Mouse (Mus musculus) thymus, adult 2 months (tissue): ENCODE data around the gene Lrba.

ENCODE experiments used
- CTCF ChIP-seq: fragments of 200-500 bp; IDR thresholded peaks from 2 replicates; pipeline ENCODE4 v1.5.1; 2012; ENCODE audit warnings: mild to moderate bottlenecking, control low read depth, low read length, moderate library complexity, borderline replicate concordance; ENCODE audit not compliant: control insufficient read depth, poor library complexity, insufficient read depth; ENCODE audit errors: extremely low read depth
- POLR2A ChIP-seq: fragments of 200-500 bp; IDR thresholded peaks from 2 replicates; pipeline ENCODE4 v1.6.1; 2012; ENCODE audit warnings: mild to moderate bottlenecking, low read length, control low read depth, moderate library complexity; ENCODE audit not compliant: control insufficient read depth, poor library complexity, insufficient read depth; ENCODE audit errors: extremely low read depth

DNA sequence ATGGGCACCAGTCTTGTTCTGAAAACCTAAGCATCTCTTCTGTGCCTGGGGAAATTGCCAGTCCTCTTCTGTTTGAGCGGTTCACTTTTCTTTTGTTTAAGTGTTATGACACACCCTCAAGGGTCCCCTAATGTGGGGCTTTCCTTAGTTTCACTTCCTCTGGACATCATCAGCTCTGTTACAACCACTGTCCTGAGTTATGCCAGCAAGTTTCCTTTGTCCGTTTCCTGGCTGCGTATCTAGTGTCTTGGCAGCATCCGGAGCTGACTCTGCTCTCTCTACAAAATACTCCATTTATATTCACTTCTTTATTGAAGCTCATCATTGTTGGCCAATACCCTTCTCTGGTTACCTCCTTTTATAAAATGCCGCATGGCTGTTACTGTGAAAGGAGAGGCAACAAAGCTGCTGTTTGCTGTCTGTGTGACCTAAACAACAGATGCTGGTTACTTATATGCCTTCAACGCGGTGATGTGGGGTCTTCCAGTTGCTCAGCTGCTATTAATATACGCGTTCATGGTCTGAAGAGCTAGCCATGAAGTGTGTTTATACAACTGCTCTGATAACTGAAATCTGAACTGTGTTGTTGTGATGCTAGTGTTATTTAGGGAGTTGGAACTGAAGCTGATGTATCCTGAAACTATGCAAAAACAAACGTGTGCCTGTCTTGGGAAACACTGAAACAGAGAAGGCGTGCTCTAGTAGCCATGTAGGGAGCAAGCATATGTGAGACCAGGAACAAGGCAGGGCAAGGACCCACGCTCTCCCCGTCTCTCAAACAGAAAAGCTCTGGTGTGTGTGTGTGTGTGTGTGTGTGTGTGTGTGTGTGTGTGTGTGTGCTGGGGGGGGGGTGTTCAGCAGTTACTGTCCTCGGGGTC lies 550.3 kb downstream of the Lrba start:
- TF ChIP-seq CTCF (no peak), POLR2A (no peak)
